Mouse (Mus musculus): Measurements from ENCODE around the gene Gm3336.

Gene Gm3336

DNA sequence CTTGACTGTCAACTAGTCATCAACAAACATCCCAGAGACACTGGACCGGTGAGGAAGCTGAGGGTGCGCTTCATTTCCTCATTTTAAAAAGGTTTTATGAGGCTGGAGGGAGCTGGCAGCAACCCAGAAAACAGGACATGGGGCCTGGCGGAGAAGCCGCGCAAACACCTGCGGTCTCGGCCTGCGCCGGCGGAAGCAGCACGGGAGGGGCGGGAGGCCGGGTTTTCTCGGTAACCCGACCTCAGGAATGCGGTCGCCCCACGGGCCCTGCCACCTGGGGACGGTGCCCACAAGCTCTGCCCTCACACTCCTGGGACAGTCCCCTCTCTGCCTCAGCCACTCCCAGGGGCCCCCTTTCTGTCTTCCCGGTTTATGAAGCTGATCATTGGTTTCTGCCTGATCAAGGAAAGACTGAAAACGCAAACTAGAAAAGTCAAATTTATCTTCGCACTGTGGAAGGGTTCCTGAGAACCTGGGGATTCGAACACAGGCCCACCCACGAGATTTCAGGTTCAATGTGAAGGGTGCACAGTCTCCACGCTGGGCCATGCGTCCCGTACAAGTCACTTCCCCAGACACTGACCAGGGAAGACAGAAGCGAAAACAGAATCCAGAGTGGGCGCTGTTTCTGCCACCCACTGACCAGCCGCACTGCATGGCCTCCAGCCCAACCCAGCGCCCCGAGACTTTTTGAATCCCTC, 22.9 kb upstream of the Gm3336 start:
- DNase-seq (ENCODE audit: low read depth), result peak; percentile 91

DNA sequence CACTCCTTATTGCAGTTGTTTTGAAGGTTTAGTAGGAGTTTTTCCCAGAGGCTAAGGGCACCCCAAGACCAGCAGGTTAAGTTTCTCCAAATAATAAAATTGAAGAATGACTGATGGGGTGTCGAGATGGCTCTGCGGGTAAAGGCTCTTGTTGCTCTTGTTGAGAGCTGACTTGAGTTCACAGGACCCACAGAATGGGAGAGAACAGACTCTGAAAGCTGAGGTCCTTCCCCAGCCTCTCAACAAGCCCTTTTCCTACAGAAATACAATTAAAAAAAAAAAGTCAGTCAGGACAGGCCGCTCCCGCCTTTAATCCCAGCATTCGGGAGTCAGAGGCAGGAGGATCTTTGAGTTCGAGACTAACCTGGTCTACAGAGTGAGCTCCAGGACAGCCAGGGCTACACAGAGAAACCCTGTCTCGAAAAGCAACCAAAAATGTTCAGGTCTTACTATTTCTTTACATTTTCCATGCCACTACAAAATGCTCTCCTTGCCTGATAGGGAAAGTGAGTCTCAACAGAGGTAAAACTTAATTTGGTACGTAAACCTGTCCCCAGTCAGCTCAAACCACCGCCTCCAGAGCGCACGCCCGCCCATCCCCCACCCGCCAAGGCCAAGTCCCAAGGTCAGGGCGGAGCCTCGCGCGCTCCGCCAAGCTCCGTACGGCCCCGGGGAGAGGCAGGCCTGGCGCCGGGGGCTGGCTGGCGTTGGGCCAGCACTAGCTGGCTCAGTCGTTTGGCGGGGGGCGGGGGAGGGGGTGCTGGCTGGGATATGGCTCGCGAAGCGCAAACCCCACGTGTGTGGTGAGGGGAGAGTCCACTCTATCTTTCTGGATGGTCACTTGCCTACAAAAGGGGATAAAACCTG, 22.1 kb upstream of the Gm3336 start:
- peak; percentile 87 for DNase-seq (ENCODE audit: low read depth)

DNA sequence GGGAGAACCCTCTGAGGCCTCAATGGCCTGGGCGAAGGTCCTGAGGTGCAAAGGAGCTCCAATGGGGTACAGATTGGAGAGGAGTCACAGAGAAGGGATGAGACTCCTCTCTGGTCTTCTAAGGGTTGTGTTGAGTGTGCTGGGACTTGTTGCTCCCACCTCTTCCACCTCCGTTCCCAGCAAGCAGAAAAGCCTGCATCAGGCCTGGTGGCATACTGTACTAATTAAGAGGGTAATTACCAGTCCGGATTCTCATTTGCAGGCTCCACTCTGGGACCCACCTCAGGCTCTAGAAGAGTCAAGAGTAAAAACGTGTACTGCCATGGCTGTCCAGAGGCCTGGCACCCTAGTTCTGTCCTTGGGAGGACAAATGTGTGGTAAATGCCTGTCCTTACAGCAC, 21.4 kb upstream of the Gm3336 start:
- DNase-seq (ENCODE audit: low read depth), result no peak

DNA sequence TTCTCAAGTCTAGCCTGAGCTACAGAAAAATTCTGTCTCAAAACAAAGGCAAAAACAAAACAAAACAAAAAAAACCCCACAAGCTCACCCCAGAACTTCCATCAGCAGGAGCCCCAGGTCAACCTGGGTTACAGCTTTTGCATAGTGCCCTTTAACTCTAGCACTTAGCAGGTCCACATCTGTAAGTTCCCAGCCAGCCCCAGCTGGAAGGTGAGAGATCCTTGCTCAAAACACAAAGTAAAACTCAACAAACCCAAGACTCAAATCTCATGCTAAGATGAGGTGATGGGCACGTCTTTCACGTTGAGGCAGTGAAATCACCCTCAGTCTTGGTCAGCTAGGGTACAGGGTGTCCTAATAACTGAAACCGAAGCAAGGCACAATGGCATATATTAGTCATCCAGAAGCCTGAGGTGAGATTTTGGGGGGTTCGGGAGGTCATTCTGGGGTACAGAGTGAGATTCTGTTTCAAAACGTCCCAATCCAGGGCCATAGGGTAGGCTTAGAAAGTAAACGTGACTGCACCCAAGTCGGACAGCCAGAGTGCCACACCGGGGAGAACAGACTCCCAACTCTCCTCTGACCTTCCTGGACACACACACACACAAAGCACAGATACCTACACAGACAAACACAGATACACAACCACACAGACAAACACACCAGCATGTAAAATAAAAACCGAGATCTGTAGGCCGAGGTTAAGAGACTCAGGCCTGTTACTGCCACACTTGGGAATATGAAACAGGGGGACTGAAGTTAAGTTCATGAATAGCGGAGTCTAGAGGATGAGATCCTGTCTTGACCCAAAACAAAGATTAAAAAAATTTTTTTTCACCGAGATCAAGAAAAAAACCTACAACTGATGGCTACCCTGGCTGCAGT, 20.7 kb upstream of the Gm3336 start:
- no peak for DNase-seq (ENCODE audit: low read depth)

DNA sequence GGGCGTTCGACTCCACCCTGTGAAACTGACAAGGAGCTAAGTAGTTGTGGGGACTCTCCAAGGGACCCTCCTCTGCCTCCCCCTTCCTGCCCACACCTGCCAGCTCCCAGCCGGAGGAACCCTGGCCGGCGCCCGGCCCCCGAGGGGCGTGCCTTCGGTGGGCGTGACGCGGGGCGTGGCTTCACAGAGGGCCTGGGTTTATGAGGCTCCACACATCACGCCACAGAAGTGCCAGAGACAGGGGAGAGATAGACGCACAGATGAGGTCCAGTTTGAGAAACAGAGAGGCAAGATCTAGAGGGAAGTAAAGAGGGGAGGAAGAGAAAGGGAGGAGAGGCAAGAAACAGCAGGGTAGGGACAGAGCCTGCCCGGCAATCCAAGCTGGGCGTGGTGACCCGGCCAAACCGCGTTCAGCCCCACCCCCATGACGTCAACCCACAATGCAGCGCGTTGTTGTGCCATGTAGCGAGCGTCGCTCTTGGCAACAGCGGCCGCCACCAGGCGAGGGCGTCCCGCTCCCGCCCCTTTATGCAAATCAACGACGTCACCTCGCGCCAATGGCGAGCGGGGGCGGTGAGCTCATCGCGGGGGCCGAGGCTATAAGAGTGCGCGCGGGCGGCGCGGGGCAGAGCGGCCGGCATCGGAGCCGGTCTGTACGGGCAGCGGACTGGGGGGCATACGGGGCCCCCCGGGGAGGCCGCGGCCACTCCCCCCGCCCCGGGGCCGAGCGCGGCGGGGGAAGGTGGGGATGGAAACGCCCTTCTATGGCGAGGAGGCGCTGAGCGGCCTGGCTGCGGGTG, 19.8 kb upstream of the Gm3336 start, which contains the start of gene Jund:
Gene Jund (plus strand): TSS at position 640 of the 800 bp plus-strand sequence.
- DNase-seq (ENCODE audit: low read depth), result peak; percentile 99

DNA sequence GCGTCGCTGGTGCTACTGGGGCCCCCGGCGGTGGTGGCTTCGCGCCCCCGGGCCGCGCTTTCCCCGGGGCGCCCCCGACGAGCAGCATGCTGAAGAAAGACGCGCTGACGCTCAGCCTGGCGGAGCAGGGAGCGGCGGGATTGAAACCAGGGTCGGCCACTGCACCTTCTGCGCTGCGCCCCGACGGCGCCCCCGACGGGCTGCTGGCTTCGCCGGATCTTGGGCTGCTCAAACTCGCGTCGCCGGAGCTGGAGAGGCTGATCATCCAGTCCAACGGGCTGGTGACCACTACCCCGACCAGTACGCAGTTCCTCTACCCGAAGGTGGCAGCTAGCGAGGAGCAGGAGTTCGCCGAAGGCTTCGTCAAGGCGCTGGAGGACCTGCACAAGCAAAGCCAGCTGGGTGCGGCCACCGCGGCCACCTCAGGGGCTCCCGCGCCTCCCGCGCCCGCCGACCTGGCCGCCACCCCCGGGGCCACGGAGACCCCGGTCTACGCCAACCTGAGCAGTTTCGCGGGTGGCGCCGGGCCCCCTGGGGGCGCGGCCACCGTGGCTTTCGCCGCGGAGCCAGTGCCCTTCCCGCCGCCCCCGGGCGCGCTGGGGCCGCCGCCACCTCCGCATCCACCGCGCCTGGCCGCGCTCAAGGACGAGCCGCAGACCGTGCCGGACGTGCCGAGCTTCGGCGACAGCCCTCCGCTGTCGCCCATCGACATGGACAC, 19.1 kb upstream of the Gm3336 start:
- peak; percentile 65 for DNase-seq (ENCODE audit: low read depth)

DNA sequence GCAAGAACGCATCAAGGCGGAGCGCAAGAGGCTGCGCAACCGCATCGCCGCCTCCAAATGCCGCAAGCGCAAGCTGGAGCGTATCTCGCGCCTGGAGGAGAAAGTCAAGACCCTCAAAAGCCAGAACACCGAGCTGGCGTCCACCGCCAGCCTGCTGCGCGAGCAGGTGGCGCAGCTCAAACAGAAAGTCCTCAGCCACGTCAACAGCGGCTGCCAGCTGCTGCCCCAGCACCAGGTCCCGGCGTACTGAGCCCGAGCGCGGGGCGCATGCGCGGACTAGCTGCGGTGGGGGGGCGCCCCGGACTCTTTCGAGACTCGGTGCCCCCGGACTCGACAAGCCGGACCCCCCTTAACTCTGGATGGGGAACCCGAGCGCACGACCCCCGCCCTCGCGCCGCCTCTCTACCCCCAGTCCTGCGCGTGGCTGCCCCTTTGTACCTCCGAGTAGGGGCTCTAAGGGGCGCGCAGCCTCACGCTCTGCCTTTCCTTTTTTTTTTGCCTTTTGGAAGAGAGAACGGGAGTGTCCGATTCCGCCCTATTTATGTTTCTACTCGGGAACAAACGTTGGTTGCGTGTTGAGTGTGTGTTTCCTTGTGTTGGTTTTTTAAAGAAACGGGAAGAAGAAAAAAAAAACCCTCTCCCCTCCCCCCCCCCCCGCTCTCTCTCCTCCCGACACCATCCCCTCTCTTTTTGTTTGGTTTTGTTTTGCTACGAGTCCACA, 18.3 kb upstream of the Gm3336 start:
- peak; percentile 80 for DNase-seq (ENCODE audit: low read depth)

DNA sequence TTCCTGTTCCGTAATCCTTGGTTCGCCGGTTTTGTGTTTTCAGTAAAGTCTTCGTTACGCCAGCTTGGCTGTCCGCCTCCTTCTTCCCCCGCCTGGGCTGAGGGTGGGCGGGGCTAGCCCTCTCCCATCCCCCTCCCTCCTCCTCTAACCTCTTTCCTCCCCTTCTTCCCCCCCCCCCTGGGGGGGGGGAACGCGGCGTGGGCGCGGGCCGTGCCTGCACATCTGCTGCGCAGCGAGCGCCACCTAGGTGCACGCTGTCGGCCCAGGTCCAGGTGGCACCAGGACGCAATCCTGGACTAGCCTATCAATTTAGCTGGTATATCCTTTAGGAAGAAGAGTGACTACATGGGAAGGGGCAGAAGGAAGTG, 17.8 kb upstream of the Gm3336 start:
- DNase-seq (ENCODE audit: low read depth), result peak; percentile 96

DNA sequence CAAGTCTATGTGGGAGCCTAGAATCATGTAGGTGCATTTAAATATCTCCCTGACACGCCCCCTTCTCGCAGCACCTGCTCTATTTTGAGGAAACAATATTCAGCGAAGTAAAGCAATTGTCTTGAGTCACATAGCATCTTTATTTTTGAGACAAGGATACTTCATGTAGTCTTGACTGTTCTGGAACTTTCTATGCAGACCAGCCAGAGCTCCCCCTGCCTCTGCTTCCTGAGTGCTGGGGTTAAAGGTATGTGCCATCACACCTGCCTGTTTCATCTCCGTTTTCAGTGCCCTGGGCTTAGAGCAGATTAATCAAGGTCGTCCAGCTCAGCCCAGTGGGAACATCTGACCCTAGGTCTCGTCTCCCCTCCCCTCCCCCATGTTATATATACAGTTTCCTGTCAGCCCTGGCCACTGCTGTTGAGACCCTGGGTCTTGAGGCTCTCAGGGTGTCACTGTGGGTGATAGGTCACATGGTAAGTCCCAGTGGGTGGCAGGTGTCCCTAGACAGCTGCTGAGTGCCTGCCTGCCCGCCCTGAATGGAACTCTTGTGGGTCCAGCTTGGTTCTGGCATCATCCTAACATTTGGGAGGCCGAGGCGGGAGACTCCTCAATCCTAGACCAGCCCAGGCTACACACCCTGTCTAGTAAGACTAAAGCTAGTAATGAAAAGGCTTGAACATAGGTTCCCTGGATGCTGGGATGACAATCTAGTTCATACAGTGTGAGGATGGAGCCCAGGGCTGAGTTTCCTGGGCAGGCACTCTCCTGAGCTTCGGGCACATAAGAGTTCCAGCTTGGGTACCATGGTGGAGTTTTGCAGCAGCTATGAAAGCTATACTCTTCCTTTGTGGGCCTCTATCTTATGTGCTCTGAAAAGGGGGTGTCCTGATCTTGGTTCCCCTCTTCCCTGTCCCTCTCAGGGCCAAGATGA, 17.0 kb upstream of the Gm3336 start:
- no peak for DNase-seq (ENCODE audit: low read depth)

DNA sequence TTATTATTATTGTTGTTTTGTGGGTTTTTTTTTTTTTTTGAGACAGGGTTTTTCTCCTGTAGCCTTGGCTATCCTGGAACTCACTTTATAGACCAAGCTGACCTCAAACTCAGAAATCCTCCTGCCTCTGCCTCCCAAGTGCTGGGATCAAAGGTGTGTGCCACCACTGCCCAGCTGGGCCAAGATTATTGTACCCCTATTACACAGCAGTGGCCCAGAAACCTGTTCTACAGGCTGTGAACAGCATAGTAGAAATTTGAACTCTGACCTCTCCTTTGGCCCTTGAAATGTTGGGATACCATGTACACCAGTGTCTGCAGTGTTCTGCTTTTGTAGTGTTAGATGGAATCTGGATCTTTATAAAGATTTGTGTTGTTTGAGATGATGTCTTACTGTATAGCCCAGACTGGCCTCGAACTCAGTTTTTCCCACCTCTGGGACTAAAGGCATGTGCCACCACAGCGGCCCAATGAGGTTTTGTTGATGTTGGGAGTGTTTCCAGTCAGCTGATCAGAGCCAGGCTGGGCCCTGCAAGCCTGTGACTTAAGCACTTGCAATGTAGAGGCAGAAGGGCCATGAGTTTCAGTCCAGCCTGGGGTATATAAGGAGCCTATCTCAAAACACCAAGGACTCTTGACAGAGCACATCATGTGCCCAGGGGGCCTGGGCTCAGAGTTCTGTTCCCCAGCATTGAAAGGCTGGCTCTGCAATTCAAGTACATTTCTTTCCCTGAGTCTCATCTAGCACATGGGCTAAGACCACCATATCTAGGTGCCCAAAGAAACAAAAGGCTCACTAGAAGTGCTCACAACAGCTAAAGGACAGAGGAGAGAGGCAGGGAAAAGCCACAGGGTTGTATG, 16.1 kb upstream of the Gm3336 start:
- no peak for DNase-seq (ENCODE audit: low read depth)

DNA sequence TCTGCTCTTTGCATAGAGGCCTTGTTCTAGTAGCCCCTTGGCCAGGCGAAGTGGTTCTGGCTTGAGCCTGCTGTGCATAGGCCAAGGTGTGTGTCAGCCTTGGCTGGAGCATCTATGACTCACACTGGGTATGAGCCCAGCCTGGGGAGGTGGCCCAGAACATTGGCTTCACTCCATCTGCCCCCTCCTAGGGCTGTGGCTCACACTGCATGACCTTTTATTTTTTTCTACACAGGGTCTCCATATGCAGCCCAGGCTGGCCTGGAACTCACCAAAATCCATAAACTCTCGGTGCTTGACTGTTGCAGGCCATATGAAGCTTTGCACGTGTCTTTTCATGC, 15.5 kb upstream of the Gm3336 start:
- DNase-seq (ENCODE audit: low read depth), result peak; percentile 37

DNA sequence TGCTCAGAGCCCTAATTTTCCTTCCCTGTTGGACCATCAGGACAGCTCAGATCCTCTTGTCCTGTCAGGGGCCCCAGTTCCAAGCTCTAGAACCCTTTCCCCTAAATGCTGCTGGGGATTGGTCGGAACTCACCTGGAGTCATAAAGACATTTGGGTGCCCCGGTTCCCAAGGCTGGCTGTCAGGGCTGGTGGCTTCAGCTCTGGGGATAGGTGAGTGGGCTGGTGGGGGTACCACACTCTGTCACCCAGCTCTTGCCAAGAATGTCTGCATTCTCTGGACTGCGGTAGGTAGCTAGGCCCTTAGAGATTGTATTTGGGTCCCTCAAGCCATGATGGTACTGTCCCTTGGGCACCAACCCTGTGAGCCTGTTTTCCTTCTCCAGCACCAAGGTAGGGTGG, 15.1 kb upstream of the Gm3336 start, which contains the start of gene Iqcn:
Gene Iqcn (plus strand): TSS at position 171 of the 400 bp plus-strand sequence.
- DNase-seq (ENCODE audit: low read depth), result no peak

DNA sequence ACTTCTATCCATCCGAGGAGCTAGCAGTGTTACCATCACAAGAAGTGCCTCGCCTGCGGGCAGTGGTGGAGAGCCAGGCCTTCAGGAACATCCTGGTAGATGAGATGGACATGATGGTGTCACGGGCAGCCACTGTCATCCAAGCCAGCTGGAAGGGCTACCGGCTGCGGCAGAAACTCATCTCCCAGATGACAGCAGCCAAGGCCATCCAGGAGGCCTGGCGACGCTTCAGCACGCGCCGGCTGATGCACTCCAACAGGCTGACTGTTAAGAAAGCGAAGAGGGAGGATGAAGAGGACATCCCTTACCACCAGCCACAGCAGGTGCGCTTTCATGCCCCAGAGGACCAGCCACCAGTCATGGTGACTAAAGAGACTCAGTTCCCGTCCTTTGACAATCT, 10.1 kb upstream of the Gm3336 start:
- no peak for DNase-seq (ENCODE audit: low read depth)

DNA sequence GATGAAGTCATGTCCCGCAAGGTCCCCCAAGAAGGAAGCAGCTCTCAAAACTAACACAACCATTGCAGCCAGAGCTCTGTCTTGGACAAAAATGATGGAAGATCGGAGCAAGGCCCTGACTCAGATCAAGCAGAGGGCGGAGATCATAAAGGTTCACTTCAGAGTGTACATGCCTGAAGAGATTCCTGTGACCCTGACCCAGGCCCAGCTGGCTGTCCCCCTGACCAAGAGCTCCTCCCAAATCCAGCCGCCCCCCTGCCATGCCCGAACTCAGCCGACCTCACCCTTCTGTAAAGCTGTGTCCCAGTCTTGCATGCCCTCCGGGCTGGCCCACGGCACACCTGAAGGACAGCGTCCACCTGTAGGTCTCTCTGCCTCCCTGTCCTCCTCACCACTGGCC, 8.5 kb upstream of the Gm3336 start:
- no peak for DNase-seq (ENCODE audit: low read depth)

DNA sequence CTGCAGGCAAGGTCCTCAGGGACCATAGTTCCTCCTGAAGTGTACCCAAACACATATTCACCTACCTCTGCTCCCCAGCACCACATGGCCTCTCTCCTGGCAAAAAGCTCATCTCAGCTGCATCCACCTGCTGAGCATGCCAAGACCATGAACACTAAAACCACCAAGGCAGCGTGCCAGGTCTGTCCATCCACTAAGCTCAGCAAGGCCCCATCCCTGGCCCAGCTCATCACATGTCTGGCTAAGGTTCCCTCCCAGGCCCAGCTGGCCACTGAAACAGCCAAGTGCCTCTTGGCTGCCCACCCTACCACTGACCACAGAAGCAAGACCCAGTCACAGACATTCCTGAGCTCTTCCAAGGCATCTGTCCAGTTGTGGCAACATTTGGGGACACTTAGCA, 8.0 kb upstream of the Gm3336 start:
- no peak for DNase-seq (ENCODE audit: low read depth)

DNA sequence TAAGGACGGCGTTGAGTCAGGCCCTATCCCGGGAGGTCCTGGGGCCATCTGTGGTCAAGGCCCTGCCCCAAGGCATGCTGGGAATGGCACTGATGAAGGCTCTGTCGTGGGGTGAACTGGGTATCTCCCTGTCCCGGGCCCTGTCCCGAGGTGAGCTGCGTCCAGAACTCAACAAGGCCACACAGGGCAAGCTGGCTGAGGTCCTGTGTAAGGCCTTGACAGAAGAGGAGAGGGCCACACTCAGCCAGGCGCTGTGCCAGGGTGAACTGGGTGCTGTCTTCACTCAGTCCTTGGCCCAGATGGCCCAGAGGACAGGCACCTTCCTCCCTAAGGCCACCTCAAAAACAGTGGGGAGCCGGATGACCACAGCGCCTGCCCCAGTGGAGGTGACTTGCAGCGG, 7.3 kb upstream of the Gm3336 start:
- DNase-seq (ENCODE audit: low read depth), result no peak

DNA sequence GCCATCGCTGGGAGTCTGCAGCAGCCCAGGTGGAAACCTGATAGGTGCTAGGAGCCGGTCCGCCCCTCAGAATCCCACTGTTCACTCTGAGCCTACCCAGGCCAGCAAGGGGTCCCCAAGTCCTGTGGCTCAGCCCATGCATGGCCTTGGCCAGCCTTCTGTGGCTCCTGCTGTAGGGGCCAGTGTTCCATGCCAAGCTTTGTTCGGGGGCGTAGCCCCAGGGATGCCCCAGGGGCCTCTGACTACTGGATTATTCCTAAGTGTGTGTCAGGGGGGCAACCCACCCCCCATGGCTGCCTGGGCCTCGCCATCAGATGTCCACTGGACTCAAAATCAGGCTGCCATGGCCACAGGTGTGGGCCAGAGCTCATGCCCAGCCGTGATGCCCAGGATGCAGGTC, 4.4 kb upstream of the Gm3336 start:
- DNase-seq (ENCODE audit: low read depth), result no peak

DNA sequence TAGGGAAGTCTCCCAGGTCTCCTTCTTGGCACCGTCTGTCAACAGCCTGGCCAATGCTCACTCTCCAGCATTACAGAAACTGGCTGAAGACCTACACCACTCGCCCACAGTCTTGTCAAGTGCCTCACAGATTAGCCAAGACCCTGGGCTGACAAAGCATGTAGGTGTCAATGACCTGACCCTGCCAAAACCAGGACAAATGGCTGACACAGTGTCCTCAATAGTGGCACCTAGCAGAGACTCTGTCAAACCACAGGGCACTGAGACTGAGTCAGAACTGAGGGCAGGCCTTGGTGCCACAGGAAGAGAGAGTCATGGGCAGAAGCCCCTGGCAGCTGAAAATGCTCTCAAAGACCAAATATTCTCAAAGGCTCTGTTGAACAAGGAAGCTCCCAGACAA, 3.3 kb upstream of the Gm3336 start:
- no peak for DNase-seq (ENCODE audit: low read depth)
